Mouse (Mus musculus): Measurements from ENCODE around the gene Sbsn. TPM values are rescaled to one million over a fixed set of nuclear protein-coding genes. Genes with fewer than 3 reads are reported as not detected.

The Sbsn gene
- total and polyA plus RNA-seq, 2 experiments, result 0.33 to 0.46 TPM

DNA sequence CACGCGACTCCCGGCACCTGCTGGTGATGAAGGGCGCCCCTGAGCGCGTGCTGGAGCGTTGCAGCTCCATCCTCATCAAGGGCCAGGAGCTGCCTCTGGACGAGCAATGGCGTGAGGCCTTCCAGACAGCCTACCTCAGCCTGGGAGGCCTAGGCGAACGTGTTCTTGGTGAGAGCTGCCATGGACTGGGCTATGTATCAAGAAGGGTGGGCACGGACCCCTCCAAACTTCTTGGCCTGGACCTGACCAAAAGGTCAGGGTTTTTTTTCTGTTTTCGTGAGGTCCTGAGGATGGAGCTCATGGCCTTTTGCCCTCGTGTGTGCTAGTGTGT is 33.6 kb upstream of the Sbsn start:
- Histone ChIP-seq H3K79me2 (ENCODE audit: control insufficient read depth, insufficient read depth, low read length) (no peaks in the 10 kb centered on the region), H3K27me3 (ENCODE audit: control insufficient read depth, insufficient read depth, low read length) (no peaks in the 10 kb centered on the region), H3K27ac (replicated peaks; ENCODE audit: insufficient read depth, low read depth, low read length) (no peak overlapping the region), H3K9ac (ENCODE audit: low read depth, low read length) (no peak overlapping the region), H3K4me3 (ENCODE audit: insufficient read depth, low read depth, low read length) (peak overlapping the region; percentile 4; the same call in 1 of the 2 replicates), H3K4me1 (ENCODE audit: control insufficient read depth, insufficient read depth, low read length) (peaks cover 13% of the 10 kb centered on the region), H3K36me3 (ENCODE audit: control insufficient read depth, insufficient read depth, low read length) (no peaks in the 10 kb centered on the region)
- TF ChIP-seq POLR2A (IDR thresholded peaks at IDR 0.05; ENCODE audit: extremely low read depth, insufficient read depth, low read length) (no peak), CTCF (IDR thresholded peaks at IDR 0.05; ENCODE audit: low read depth, low read length) (no peak)
- DNase-seq (ENCODE audit: extremely low read depth, low read depth, low spot score), result no peak
- 38% methylated on average over 14 of the region's 14 CpGs for WGBS

DNA sequence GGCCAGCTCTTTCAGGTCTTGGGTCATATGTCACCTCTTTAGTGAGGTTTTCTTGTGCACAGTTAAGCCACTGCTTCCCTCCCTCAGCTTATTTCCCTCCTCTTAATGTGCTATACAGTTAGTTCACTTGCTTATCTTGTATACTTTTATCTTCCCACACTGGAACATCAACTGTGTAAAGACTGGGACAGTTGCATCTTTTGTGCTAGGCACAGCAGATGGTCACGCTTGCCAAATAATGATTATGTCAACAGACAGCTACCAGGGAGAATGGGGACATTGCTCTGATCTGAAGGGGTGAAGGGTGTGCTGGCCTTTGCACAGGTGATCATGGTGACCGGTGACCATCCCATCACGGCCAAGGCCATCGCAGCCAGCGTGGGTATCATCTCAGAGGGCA is 31.6 kb upstream of the Sbsn start:
- Histone ChIP-seq H3K27ac (replicated peaks; ENCODE audit: insufficient read depth, low read depth, low read length) (peak overlapping the region; percentile 66), H3K27me3 (ENCODE audit: control insufficient read depth, insufficient read depth, low read length) (no peaks in the 10 kb centered on the region), H3K36me3 (ENCODE audit: control insufficient read depth, insufficient read depth, low read length) (no peaks in the 10 kb centered on the region), H3K4me1 (ENCODE audit: control insufficient read depth, insufficient read depth, low read length) (peaks cover 13% of the 10 kb centered on the region), H3K79me2 (ENCODE audit: control insufficient read depth, insufficient read depth, low read length) (no peaks in the 10 kb centered on the region), H3K9ac (ENCODE audit: low read depth, low read length) (no peak overlapping the region), H3K4me3 (ENCODE audit: insufficient read depth, low read depth, low read length) (no peak overlapping the region)
- DNase-seq (ENCODE audit: extremely low read depth, low read depth, low spot score), result peak; percentile 98
- no peak for TF ChIP-seq CTCF (IDR thresholded peaks at IDR 0.05; ENCODE audit: low read depth, low read length)
- 23% methylated on average over 5 of the region's 5 CpGs for WGBS

DNA sequence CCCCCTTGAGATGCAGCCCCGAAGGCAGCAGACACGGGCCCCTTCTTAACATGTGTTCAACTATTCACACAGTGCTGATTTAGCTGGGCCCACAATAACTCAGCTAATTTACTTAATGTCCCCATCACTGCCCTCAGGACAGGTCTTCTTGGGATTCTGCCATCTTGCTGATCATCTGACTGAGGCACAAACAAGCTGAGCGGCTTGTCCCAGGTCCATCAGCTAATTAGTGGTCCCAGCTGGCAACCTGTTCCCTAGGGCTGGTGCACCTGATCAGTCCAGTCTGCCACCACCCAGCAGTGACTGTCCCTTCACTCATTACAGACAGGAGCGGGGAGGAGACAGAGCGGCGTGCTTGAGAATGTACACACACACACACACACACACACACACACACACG is 30.0 kb upstream of the Sbsn start:
- 87% methylated on average over 7 of the region's 7 CpGs for WGBS
- Histone ChIP-seq H3K9ac (ENCODE audit: low read depth, low read length) (no peak overlapping the region), H3K36me3 (ENCODE audit: control insufficient read depth, insufficient read depth, low read length) (no peaks in the 10 kb centered on the region), H3K79me2 (ENCODE audit: control insufficient read depth, insufficient read depth, low read length) (no peaks in the 10 kb centered on the region), H3K4me1 (ENCODE audit: control insufficient read depth, insufficient read depth, low read length) (peaks cover 13% of the 10 kb centered on the region), H3K27me3 (ENCODE audit: control insufficient read depth, insufficient read depth, low read length) (no peaks in the 10 kb centered on the region), H3K27ac (replicated peaks; ENCODE audit: insufficient read depth, low read depth, low read length) (no peak overlapping the region), H3K4me3 (ENCODE audit: insufficient read depth, low read depth, low read length) (no peak overlapping the region)
- DNase-seq (ENCODE audit: extremely low read depth, low read depth, low spot score), result no peak
- TF ChIP-seq POLR2A (IDR thresholded peaks at IDR 0.05; ENCODE audit: extremely low read depth, insufficient read depth, low read length) (no peak), CTCF (IDR thresholded peaks at IDR 0.05; ENCODE audit: low read depth, low read length) (no peak)

- Histone ChIP-seq H3K27ac (replicated peaks; ENCODE audit: insufficient read depth, low read depth, low read length) (no peak overlapping the region), H3K4me3 (ENCODE audit: insufficient read depth, low read depth, low read length) (no peak overlapping the region), H3K27me3 (ENCODE audit: control insufficient read depth, insufficient read depth, low read length) (no peaks in the 10 kb centered on the region), H3K36me3 (ENCODE audit: control insufficient read depth, insufficient read depth, low read length) (peaks cover 2% of the 10 kb centered on the region; the same call in 1 of the 2 replicates), H3K9ac (ENCODE audit: low read depth, low read length) (no peak overlapping the region), H3K79me2 (ENCODE audit: control insufficient read depth, insufficient read depth, low read length) (no peaks in the 10 kb centered on the region), H3K4me1 (ENCODE audit: control insufficient read depth, insufficient read depth, low read length) (peaks cover 15% of the 10 kb centered on the region)
- no peak for DNase-seq (ENCODE audit: extremely low read depth, low read depth, low spot score)
- TF ChIP-seq CTCF (IDR thresholded peaks at IDR 0.05; ENCODE audit: low read depth, low read length) (no peak), POLR2A (IDR thresholded peaks at IDR 0.05; ENCODE audit: extremely low read depth, insufficient read depth, low read length) (no peak)
- WGBS, result 56% methylated on average over 6 of the region's 6 CpGs
Measured at GRCm38 (mm10) chr7:30723274-30723953, 27.9 kb upstream of the Sbsn start.

DNA sequence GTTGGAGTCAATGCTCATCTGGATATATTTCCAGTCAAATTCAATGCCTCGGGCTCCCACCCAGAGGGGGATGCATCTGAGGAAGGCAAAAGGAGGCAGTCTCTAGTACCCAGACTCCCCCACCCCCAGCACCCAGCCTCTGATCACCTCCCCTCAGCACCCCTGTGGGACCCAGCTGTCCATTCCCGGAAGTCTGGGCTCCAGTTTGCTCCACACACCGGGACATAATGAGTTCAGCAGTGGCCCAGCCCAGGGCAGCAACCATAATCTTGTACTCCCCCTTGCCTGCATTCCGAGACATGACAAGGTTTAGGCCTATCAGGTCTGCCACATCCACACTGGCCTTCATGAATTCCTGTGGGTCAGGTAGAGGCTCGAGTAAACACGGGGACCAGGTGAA is 23.1 kb upstream of the Sbsn start:
- H3K27ac ChIP-seq (replicated peaks; ENCODE audit: insufficient read depth, low read depth, low read length), result peak overlapping the region; percentile 79
- peaks cover 21% of the 10 kb centered on the region for H3K4me1 ChIP-seq (ENCODE audit: control insufficient read depth, insufficient read depth, low read length)
- no peaks in the 10 kb centered on the region; the same call in 1 of the 2 replicates for H3K79me2 ChIP-seq (ENCODE audit: control insufficient read depth, insufficient read depth, low read length)
- H3K9ac ChIP-seq (ENCODE audit: low read depth, low read length), result peak overlapping the region; percentile 84
- WGBS, result 39% methylated on average over 6 of the region's 6 CpGs
- TF ChIP-seq POLR2A (IDR thresholded peaks at IDR 0.05; ENCODE audit: extremely low read depth, insufficient read depth, low read length) (no peak), CTCF (IDR thresholded peaks at IDR 0.05; ENCODE audit: low read depth, low read length) (no peak)
- H3K36me3 ChIP-seq (ENCODE audit: control insufficient read depth, insufficient read depth, low read length), result peaks cover 2% of the 10 kb centered on the region; the same call in 1 of the 2 replicates
- no peak for DNase-seq (ENCODE audit: extremely low read depth, low read depth, low spot score)
- peak overlapping the region; percentile 75 for H3K4me3 ChIP-seq (ENCODE audit: insufficient read depth, low read depth, low read length)
- no peaks in the 10 kb centered on the region for H3K27me3 ChIP-seq (ENCODE audit: control insufficient read depth, insufficient read depth, low read length)

GRCm38 (mm10) chr7:30728739-30729395 is 22.4 kb upstream of the Sbsn start:
- peak overlapping the region; percentile 79 for H3K27ac ChIP-seq (replicated peaks; ENCODE audit: insufficient read depth, low read depth, low read length)
- H3K9ac ChIP-seq (ENCODE audit: low read depth, low read length), result peak overlapping the region; percentile 84
- TF ChIP-seq CTCF (IDR thresholded peaks at IDR 0.05; ENCODE audit: low read depth, low read length), result no peak
- TF ChIP-seq POLR2A (IDR thresholded peaks at IDR 0.05; ENCODE audit: extremely low read depth, insufficient read depth, low read length), result no peak
- peak; percentile 74 for DNase-seq (ENCODE audit: extremely low read depth, low read depth, low spot score)
- no peaks in the 10 kb centered on the region; the same call in 1 of the 2 replicates for H3K79me2 ChIP-seq (ENCODE audit: control insufficient read depth, insufficient read depth, low read length)
- peaks cover 21% of the 10 kb centered on the region for H3K4me1 ChIP-seq (ENCODE audit: control insufficient read depth, insufficient read depth, low read length)
- WGBS, result 2% methylated on average over 26 of the region's 26 CpGs
- H3K27me3 ChIP-seq (ENCODE audit: control insufficient read depth, insufficient read depth, low read length), result no peaks in the 10 kb centered on the region
- H3K4me3 ChIP-seq (ENCODE audit: insufficient read depth, low read depth, low read length), result peak overlapping the region; percentile 75
- H3K36me3 ChIP-seq (ENCODE audit: control insufficient read depth, insufficient read depth, low read length), result peaks cover 2% of the 10 kb centered on the region; the same call in 1 of the 2 replicates
